Mouse (Mus musculus) c-Kit-positive CD71-positive TER-119-positive erythroid progenitor cells, embryonic 14.5 days (primary cell): ENCODE measurements around the gene Tcea2.
A peak's percentile ranks its signal among the peaks of the same experiment; 100 is the strongest.

ENCODE experiments used
- DNase-seq: peaks from one replicate; pipeline ENCODE4 v3.0.0-alpha.2; 2013; ENCODE audit warnings: low spot score

Gene Tcea2

DNA sequence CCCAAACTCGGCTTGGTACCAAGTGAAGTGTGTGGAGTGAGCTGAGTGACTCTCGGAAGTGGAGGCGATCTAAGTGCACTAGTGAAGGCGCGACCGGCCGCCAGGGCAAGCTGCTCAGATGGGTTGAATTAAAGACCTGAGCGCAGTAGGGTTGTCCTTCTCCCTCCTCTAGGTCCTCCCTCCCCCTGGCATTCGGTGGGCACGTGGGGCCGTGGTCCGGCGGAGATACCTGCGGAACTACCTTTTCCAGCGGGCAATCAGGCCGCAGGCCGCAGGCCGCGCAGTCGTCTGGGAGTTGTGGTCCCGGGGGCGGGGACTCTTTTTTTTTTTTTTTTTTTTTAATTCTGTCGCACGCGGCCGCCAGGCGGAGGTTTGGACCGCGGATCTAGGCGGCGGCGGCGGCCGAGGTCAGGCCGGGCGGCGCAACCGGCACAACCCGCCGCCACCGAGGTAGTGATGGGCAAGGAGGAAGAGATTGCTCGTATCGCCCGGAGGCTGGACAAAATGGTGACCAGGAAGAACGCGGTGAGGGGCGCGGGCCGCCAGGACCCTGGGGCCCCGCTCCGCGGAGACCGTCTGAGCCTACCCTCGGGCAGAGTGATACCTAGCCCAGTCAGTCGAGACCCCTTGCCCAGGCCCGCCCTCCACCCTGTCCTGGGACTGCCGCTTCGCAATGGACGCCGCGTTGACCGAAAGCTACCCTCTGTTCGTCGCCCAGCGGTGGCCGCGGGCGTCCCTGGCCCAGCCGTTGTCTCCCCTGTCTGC lies at the start of gene Tcea2:
TSS of gene Tcea2 (plus strand) at position 360 of the 765 bp plus-strand sequence.
- peak; percentile 45 for DNase-seq

DNA sequence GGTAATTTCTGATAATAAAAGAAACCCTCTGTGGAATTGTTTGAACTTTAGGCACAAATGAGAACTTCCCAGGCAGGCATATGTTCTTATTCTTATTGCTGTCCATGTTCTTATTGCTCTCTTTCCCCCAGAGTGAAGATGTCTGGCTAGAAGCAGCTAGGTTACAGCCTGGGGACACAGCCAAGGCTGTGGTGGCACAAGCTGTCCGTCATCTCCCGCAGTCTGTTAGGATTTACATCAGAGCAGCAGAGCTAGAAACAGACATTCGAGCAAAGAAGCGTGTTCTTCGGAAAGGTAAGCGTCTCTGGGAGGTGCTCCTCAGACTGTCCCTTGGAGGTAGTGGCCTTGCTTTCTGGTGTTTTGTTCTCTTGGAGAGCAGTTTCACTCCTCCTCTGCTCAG lies 47.5 kb upstream of the Tcea2 start:
- no peak for DNase-seq

DNA sequence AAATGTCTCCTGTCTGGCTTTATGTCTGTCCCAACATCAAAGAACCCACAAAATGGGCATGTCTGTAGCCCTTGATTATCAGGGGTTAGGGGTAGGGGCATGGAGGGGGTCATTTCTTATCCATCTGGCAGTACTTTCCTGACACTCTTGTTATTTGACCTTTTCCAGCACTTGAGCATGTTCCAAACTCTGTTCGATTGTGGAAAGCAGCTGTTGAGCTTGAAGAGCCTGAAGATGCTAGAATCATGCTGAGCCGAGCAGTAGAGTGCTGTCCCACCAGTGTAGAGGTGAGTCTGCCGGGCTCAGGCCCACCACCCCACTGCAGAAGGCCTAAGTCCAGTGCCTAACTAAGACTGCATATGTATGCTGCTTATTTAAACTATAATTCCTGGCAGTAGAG lies 44.2 kb upstream of the Tcea2 start:
- no peak for DNase-seq

DNA sequence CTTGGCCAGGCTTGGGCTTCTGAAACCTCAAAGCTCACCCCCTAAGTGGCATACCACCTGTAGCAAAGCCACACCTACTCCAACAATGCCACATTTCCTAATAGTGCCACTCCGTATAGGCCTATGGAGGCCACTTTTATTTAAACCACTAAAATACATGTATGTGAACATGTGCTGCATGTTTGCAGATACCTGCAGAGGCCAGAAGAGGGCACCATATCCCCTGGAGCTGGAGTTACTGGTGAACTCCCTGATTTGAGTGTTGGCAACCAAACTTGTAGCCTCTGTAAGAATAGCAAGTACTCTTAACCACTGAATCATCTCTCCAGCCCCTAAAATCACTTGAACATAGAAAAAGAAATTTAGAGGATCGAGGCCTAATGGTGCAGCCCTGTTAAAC lies 35.7 kb upstream of the Tcea2 start:
- DNase-seq, result peak; percentile 38

DNA sequence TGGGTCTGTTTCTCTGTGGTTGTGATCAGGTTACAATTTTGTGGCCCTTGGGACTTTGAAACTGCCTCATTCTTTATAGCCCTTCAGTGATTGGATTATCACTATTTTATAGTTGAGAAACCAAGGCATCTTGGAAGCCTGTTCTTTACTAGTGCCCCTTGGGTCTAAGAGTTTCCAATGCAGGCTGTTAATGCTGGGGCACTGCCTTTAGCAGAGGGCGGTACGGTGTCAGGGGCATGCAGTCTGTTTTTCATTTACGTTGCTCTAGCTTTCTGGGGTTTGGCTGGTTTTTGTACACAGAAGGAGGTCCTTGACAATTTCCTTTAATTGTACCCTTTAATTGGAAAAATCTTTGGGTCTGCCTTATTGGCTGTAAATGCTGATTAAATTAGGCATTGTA lies 34.4 kb upstream of the Tcea2 start:
- DNase-seq, result no peak

- DNase-seq, result no peak
These were observed 33.3 kb upstream of the Tcea2 start for GRCm38 (mm10) chr2:181646626-181647472.

- no peak for DNase-seq
These were observed 31.2 kb upstream of the Tcea2 start for GRCm38 (mm10) chr2:181648926-181649325.

DNA sequence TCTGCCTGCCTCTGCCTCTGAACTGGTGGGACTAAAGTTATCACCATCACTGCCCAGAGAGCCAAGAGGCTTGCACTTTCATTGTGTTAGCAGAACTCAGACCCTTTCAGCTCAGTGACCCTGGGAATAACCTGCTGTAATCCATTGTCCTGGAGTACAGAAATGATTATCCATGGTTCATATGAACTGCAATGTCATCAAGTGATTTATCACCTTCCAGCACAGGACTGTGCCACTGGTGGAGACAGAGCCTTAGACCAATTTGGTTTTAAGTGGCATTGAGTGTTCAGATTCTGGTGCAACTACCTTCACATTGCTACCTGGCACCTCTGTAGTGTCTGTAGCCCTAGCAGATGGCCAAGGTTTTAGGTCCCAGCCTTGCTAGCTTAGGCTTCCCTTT lies 27.0 kb upstream of the Tcea2 start:
- DNase-seq, result no peak

- no peak for DNase-seq
These were observed 26.6 kb upstream of the Tcea2 start for GRCm38 (mm10) chr2:181653523-181653922.

DNA sequence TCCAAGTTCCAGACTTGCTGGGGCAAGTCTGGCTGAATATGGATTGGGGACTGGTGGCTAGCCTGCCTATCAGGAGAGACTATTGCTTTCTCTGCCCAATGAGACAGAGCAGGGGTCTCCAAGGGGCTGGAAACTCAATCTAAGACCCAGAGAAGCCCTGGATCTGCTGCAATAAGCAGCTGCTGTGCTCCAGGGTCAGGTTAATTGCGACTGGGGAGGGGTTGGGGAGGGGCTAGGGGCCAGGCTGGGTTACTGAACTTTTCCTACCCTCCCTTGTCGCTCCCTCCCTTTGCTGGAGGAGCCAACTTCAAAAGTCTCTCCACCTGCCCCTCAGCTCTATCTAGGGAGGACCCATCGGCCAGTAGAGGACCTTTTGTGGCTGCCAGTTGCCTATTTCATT lies 23.4 kb upstream of the Tcea2 start, which contains the start of gene Gm29797:
TSS of gene Gm29797 (plus strand) at position 301 of the 400 bp plus-strand sequence.
- DNase-seq, result no peak

- DNase-seq, result no peak
These were observed 22.7 kb upstream of the Tcea2 start for GRCm38 (mm10) chr2:181657441-181657840.

- DNase-seq, result no peak
These were observed 21.6 kb upstream of the Tcea2 start for GRCm38 (mm10) chr2:181658528-181658927.

DNA sequence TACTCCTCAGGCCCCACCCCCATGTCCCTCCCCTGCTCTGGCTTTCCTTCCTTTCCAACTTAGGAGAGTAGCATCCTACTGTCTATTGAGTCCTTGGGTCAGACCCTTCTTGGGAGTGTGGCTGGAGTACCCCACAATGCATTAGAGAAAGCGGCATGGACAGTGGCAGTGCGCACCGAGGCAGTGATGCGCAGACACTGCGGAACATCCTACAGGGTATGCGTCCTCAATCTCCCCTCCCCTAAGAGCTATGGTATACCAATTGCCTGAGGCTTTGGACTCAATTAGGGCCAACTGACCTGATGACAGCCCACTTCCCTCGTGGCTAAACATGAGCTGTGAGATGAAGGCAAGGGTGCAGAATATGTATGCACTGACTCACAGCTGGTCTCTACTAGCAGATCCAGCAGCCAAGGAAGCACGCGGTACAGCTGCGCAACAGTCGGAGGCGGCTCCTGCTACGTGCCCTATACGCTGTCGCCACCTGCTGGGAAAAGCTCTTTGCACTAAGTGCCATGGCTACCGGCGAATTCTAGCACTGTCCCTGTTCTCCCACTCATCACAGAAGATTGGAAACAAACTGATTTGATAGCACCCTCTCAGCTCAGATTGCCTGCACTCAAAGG lies 21.1 kb upstream of the Tcea2 start:
- peak; percentile 47 for DNase-seq

- DNase-seq, result peak; percentile 64
These were observed 20.5 kb upstream of the Tcea2 start for GRCm38 (mm10) chr2:181659609-181660055.

DNA sequence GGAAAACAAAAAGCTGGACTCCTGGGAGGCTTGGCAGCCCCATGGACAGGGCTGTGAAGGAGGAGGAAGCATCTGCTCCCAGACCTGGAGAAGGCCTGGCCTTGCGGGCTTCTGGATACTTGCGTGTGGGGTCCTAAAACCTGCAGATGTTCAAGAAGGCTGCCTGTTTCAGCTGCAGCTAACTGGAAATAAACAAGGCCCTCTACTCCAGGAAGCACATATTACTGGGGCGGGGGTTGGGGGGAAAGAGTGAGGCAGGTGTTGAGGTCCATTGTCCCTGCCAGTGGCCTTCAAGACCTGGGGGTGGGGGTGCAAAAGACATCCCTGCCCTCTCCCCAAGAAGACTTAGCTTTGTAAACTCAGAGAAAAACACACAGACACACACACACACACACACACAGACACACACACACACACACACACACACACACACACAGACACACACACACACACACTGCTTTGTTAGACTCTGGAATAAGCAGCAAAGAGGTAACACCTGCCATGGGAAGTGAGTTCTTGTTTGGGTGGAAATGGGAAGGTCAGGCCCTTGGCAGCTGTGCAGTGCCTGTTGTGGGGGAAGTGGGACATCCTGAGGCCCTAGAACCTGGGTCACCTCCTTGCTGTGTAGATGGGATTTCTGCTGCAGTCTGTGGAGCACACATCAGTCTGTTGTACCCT lies 17.4 kb upstream of the Tcea2 start:
- DNase-seq, result no peak

DNA sequence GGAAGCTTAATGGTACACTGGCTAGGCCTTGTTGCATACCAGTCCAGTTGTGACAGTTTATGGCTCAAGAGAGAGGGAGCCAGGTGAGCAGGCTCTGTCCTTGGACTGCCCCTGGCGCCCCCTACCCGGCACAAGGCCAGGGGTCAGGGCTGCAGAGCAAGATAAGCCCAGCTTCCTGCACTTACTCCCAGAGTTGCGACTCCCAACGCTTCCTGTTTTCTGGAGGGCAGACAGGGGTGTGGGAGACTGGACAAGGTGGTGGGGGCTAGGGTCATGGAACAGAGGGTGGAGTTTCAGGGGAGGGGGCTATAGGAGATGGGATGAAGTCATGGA lies 16.8 kb upstream of the Tcea2 start:
- DNase-seq, result no peak

GRCm38 (mm10) chr2:181670285-181670912 lies 9.7 kb upstream of the Tcea2 start:
- no peak for DNase-seq

GRCm38 (mm10) chr2:181670913-181671311 lies 9.2 kb upstream of the Tcea2 start:
- no peak for DNase-seq

- DNase-seq, result no peak
These were observed 8.8 kb upstream of the Tcea2 start, which contains the start of gene Sox18 for GRCm38 (mm10) chr2:181671326-181671725. Gene Sox18 (minus strand): TSS chr2:181671640.

DNA sequence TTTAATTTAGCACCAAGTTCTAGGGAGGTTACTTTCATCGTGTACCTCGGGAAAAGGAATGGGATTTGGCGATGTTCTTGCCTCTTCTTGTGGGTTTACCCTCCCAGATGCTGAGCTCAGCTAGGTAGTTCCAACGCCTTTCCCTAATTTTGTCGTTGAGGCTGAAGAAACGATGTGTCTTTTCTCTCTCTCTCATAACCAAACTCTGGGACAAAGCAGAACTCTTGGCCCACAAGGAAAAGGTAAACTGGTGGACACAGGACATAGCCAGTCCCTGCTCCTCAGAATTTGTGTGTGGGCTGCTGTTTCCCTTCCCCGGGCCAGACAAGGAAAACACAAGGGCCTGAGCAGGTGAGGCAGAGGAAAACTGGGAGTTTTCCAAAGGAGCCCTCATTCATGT lies 8.1 kb upstream of the Tcea2 start:
- no peak for DNase-seq

- no peak for DNase-seq
These were observed 6.6 kb upstream of the Tcea2 start for GRCm38 (mm10) chr2:181673501-181673900.

DNA sequence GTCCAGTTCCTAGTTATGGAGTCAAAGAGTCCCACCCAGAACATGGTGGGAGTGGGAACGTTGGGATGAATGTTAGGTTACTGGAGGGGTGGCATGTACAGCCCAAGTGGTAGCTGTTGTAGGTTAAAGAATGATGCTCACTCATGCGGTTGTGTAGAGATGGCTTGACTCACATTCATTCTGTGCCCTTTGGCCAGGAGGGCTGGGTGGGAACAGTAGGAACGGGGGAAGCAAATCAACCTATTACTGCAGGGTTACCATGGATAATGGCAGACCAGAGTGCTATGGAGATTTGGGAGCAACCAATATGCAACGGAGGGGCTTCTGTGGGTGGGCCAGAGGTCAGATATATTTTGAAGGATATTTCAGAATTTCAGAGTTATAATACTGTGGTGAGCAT lies 5.2 kb upstream of the Tcea2 start:
- DNase-seq, result no peak
